Mouse (Mus musculus): ENCODE data around the gene Vstm5.

DNA sequence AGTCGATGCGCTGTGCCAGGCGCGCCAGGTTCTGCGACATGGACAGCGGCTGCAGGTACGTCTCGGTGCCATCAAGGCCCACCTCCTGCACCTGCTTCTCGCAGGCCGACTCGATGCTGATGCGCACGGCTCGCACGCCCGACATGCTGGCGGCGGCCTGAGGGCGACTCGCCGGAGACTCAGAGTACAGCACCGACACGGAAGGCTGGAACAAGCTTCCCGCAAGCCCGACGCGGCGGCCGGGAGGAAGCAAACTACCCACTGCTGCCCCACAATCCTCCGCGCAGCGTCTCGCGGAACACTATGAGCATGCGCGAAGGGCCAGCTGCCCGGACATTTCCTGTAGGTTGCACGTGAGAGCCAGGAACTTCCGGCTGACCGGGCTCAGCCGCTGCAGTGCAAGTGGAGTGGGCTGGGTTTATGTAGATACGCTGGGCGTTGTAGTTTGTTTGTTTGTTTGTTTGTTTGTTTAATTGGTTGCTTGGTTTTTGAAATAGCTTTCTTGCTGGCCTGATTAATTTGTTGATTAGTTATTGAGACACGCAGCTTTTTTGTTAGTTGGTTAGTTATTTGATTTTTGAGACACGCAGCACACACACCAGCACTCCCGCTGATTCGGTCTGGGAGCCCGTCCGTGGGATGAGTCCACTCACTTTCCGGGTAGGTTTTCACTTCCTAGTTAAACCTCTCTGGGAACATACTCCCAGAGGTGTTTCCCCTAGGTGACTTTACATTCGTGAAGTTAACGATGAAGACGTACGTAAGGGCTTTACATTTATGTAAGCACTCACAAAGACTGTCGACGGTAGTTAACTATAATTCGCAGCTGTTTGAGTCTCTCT lies 41.0 kb downstream of the Vstm5 start, which contains the start of gene Med17:
- TF ChIP-seq MAFK (IDR thresholded peaks at IDR 0.05; ENCODE audit: insufficient read depth, low read depth, low read length) (no peak), HCFC1 (IDR thresholded peaks at IDR 0.05; ENCODE audit: borderline replicate concordance, insufficient read depth, low read length) (peak; percentile 81), ZC3H11A (IDR thresholded peaks at IDR 0.05; ENCODE audit: borderline replicate concordance, low read depth, low read length) (no peak), CHD2 (IDR thresholded peaks at IDR 0.05; ENCODE audit: low read depth, low read length) (no peak), ZNF384 (IDR thresholded peaks at IDR 0.05; ENCODE audit: low read depth, low read length) (no peak)

All from ES-E14 (cell line).